ENCODE assay signal across 8 mouse cellular contexts in genomic region chr7:128583213-128583948, GRCm38 (mm10). TPM values are rescaled to one million over a fixed set of nuclear protein-coding genes. Genes with fewer than 3 reads are reported as not detected.
DNase-seq lines count a peak whose midpoint lies in the region; ATAC-seq and TF ChIP-seq lines count a peak whose summit lies in the region.

No protein-coding gene starts in this region.

- H3K27ac ChIP-seq in heart, embryonic 16.5 days (ENCODE audit: low read length): peak overlapping the region; percentile 13; the same call in 1 of the 2 replicates
- H3K27ac ChIP-seq in heart, embryonic 12.5 days (ENCODE audit: poor library complexity, severe bottlenecking): no peak overlapping the region
- no peak overlapping the region for H3K27ac ChIP-seq in MEL (ENCODE audit: control insufficient read depth, low read depth, low read length)

- no peaks in the 10 kb centered on the region for H3K79me2 ChIP-seq in MEL (ENCODE audit: control insufficient read depth, insufficient read depth, low read length, poor library complexity)

- H3K4me2 ChIP-seq in heart, embryonic 16.5 days (ENCODE audit: low read depth, low read length): no peak overlapping the region
- no peak overlapping the region for H3K4me2 ChIP-seq in heart, embryonic 12.5 days

- TF ChIP-seq POLR2A in MEL (IDR thresholded peaks at IDR 0.05; ENCODE audit: control insufficient read depth in 1 of 2, insufficient read depth in 1 of 2, low read depth in 1 of 2, low read length in 2 of 2, poor library complexity in 1 of 2): no peak

- H3K4me1 ChIP-seq in heart, embryonic 16.5 days (ENCODE audit: control insufficient read depth, insufficient read depth, low read length): peaks cover 3% of the 10 kb centered on the region
- peaks cover 23% of the 10 kb centered on the region for H3K4me1 ChIP-seq in heart, embryonic 12.5 days (replicated peaks)
- peaks cover 31 to 41% of the 10 kb centered on the region in 2 experiments for H3K4me1 ChIP-seq in MEL (ENCODE audit: control insufficient read depth in 1 of 2, insufficient read depth in 2 of 2, low read length in 2 of 2)

- TF ChIP-seq EP300 in MEL (IDR thresholded peaks at IDR 0.05; ENCODE audit: low read depth in 1 of 2, low read length in 2 of 2): no peak; a peak in 1 of 4 replicates

- no peaks in the 10 kb centered on the region for H3K9me3 ChIP-seq in heart, embryonic 16.5 days (replicated peaks; ENCODE audit: control insufficient read depth, low read length)
- H3K9me3 ChIP-seq in heart, embryonic 12.5 days (replicated peaks): no peaks in the 10 kb centered on the region
- no peaks in the 10 kb centered on the region for H3K9me3 ChIP-seq in MEL (replicated peaks; ENCODE audit: insufficient read depth, low read length)

- H3K27me3 ChIP-seq in heart, embryonic 16.5 days (ENCODE audit: control insufficient read depth, insufficient read depth, low read length): no peaks in the 10 kb centered on the region
- H3K27me3 ChIP-seq in heart, embryonic 12.5 days (replicated peaks): no peaks in the 10 kb centered on the region
- H3K27me3 ChIP-seq in MEL (ENCODE audit: control insufficient read depth in 1 of 2, insufficient read depth in 2 of 2, low read length in 2 of 2): no peaks in the 10 kb centered on the region

- peak; percentile 44; the same call in 1 of the 2 replicates for ATAC-seq in heart, embryonic 16.5 days (replicated peaks; ENCODE audit: extremely low read depth, insufficient read depth, low FRiP score)
- no peak for ATAC-seq in heart, embryonic 12.5 days (ENCODE audit: insufficient number of reproducible peaks, low FRiP score)

- no peak for TF ChIP-seq CTCF in MEL (IDR thresholded peaks at IDR 0.05 in 2 of 3, conservative IDR thresholded peaks at IDR 0.05 in 1 of 3; ENCODE audit: control insufficient read depth in 1 of 3, insufficient read depth in 1 of 3, low read depth in 2 of 3, low read length in 3 of 3, poor library complexity in 1 of 3, severe bottlenecking in 1 of 3)

- no peak for TF ChIP-seq RAD21 in MEL (IDR thresholded peaks at IDR 0.05; ENCODE audit: low read depth, low read length)

- no peaks in the 10 kb centered on the region for H3K36me3 ChIP-seq in heart, embryonic 16.5 days (ENCODE audit: control insufficient read depth, insufficient read depth)
- no peaks in the 10 kb centered on the region for H3K36me3 ChIP-seq in heart, embryonic 12.5 days
- peaks cover 0 to 30% of the 10 kb centered on the region in 2 experiments; a peak in 2 of 4 replicates for H3K36me3 ChIP-seq in MEL (ENCODE audit: control insufficient read depth in 1 of 2, insufficient read depth in 2 of 2, low read length in 2 of 2)

- peak; percentile 64 for DNase-seq in MEL (ENCODE audit: low read depth, low spot score)
- peak; percentile 65 to 70 for DNase-seq in cerebellum, postnatal 25 days
- peak; percentile 67 for DNase-seq in layer of hippocampus, adult 9-10 months (ENCODE audit: low spot score)
- peak; percentile 49 for DNase-seq in testis, postnatal 10 days (ENCODE audit: low spot score)
- no peak for DNase-seq in thymus, postnatal 36 days
- DNase-seq in natural killer cell, adult 2 months (ENCODE audit: low spot score in 2 of 2): no peak

- no peak overlapping the region for H3K4me3 ChIP-seq in heart, embryonic 16.5 days (ENCODE audit: low read length)
- H3K4me3 ChIP-seq in heart, embryonic 12.5 days: no peak overlapping the region
- no peak overlapping the region for H3K4me3 ChIP-seq in MEL (ENCODE audit: control insufficient read depth in 1 of 2, insufficient read depth in 1 of 2, low read depth in 2 of 2, low read length in 2 of 2)

- H3K9ac ChIP-seq in heart, embryonic 16.5 days (ENCODE audit: low read length): no peak overlapping the region
- no peak overlapping the region for H3K9ac ChIP-seq in heart, embryonic 12.5 days
- no peak overlapping the region for H3K9ac ChIP-seq in MEL (ENCODE audit: control insufficient read depth, low read depth, low read length, poor library complexity, severe bottlenecking)

- 68% methylated on average over 6 of the region's 6 CpGs for WGBS in heart, embryonic 16.5 days
- 67% methylated on average over 6 of the region's 6 CpGs for WGBS in heart, embryonic 12.5 days

TF ChIP-seq in MEL, 35 proteins besides CTCF, POLR2A, EP300 and RAD21:
- TF ChIP-seq MAFK (IDR thresholded peaks at IDR 0.05; ENCODE audit: borderline replicate concordance, low read depth, low read length) (peak; percentile 59; the same call in 1 of the 2 replicates), USF2 (IDR thresholded peaks at IDR 0.05; ENCODE audit: borderline replicate concordance in 1 of 2, insufficient read depth in 1 of 2, low read depth in 1 of 2, low read length in 2 of 2) (no peak), GABPA (IDR thresholded peaks at IDR 0.05; ENCODE audit: low read depth, low read length) (peak; percentile 59; the same call in 1 of the 2 replicates), SIN3A (IDR thresholded peaks at IDR 0.05; ENCODE audit: low read length) (no peak), ZKSCAN1 (IDR thresholded peaks at IDR 0.05; ENCODE audit: low read depth, low read length) (no peak), MEF2A (IDR thresholded peaks at IDR 0.05; ENCODE audit: extremely low read depth, insufficient replicate concordance, low read depth, low read length, poor library complexity, severe bottlenecking) (no peak), NRF1 (IDR thresholded peaks at IDR 0.05; ENCODE audit: insufficient read depth, low read depth, low read length, poor library complexity, severe bottlenecking) (no peak), GATA1 (IDR thresholded peaks at IDR 0.05; ENCODE audit: low read depth, low read length) (no peak), KAT2A (conservative IDR thresholded peaks at IDR 0.05; ENCODE audit: low read depth, low read length) (no peak), MXI1 (IDR thresholded peaks at IDR 0.05; ENCODE audit: low read depth, low read length) (no peak)

RNA-seq across cellular contexts. Expression of gene Inpp5f, which starts 27.7 kb away (rescaled TPM):
- 10.0 and 10.3 TPM in 2 replicates for polyA plus RNA-seq in heart, embryonic 16.5 days (2015; fragmentation: Nextera tagmentation; extraction: Ambion mirVana)
- polyA plus RNA-seq in heart, embryonic 12.5 days (2016; fragmentation: Nextera tagmentation; extraction: Ambion mirVana): 12.1 and 13.8 TPM in 2 replicates
- 9.5 and 9.9 TPM in 2 replicates for total RNA-seq in MEL (2012; rRNA removed)
- polyA plus RNA-seq in MEL (2012; ENCODE audit: insufficient read depth in 1 of 2, insufficient read length in 2 of 2, low read depth in 1 of 2, low replicate concordance in 2 of 2, missing spikeins in 1 of 2): 10 to 100 TPM in 1 of 2 experiments, not detected in 1; 14.3 TPM

RNA-seq across cellular contexts. Expression of gene Bag3, which starts 60.0 kb away (rescaled TPM):
- 22.7 and 25.9 TPM in 2 replicates for polyA plus RNA-seq in heart, embryonic 16.5 days (2015; fragmentation: Nextera tagmentation; extraction: Ambion mirVana)
- 21.3 and 22.0 TPM in 2 replicates for polyA plus RNA-seq in heart, embryonic 12.5 days (2016; fragmentation: Nextera tagmentation; extraction: Ambion mirVana)
- total RNA-seq in MEL (2012; rRNA removed): 5.1 and 5.8 TPM in 2 replicates
- 10 to 100 TPM in 1 of 2 experiments, not detected in 1; 13.4 TPM for polyA plus RNA-seq in MEL (2012; ENCODE audit: insufficient read depth in 1 of 2, insufficient read length in 2 of 2, low read depth in 1 of 2, low replicate concordance in 2 of 2, missing spikeins in 1 of 2)

Comparison
In these comparisons a context has a peak if more than half of its experiments do, and no peak if none do; other contexts are left out.
1. DNase-seq: peak in MEL (single experiment), cerebellum, postnatal 25 days (2 of 2), layer of hippocampus, adult 9-10 months (single experiment) and testis, postnatal 10 days (single experiment); none in thymus, postnatal 36 days (0 of 2) and natural killer cell, adult 2 months (0 of 2).